Mouse (Mus musculus) heart, adult 2 months (tissue): ENCODE data around the gene Gm9747. TPM values are rescaled to one million over a fixed set of nuclear protein-coding genes. Genes with fewer than 3 reads are reported as not detected.

ENCODE experiments used
- DNase-seq, 2 experiments: peaks; one replicate each; pipeline ENCODE4 v3.0.0; 2021
- H3K27ac ChIP-seq: fragments of 200-600 bp; 2 replicates; pipeline ENCODE4 v1.8.1; 2022
- H3K27me3 ChIP-seq: fragments of 200-500 bp; 2 replicates; pipeline ENCODE4 v1.6.1; 2012; ENCODE audit warnings: mild to moderate bottlenecking, low read length, inconsistent platforms, mixed read lengths; ENCODE audit not compliant: control insufficient read depth, insufficient read depth
- H3K36me3 ChIP-seq: fragments of 200-500 bp; 2 replicates; pipeline ENCODE4 v1.6.1; 2012; ENCODE audit warnings: low read length, inconsistent platforms; ENCODE audit not compliant: control insufficient read depth, insufficient read depth
- H3K4me1 ChIP-seq: fragments of 200-500 bp; 2 replicates; pipeline ENCODE4 v1.6.1; 2011; ENCODE audit warnings: low read length; ENCODE audit not compliant: control insufficient read depth, insufficient read depth
- H3K4me3 ChIP-seq: fragments of 200-600 bp; 2 replicates; pipeline ENCODE4 v1.8.1; 2022
- H3K79me2 ChIP-seq: fragments of 200-500 bp; replicated peaks from 2 replicates; pipeline ENCODE4 v1.6.1; 2012; ENCODE audit warnings: mild to moderate bottlenecking, inconsistent platforms, low read length, moderate library complexity, mixed read lengths; ENCODE audit not compliant: control insufficient read depth, insufficient read depth
- H3K9ac ChIP-seq: fragments of 200-500 bp; 2 replicates; pipeline ENCODE4 v1.6.1; 2012; ENCODE audit warnings: low read depth, mild to moderate bottlenecking, control low read depth, inconsistent platforms, low read length, mixed read lengths
- CTCF ChIP-seq: fragments of 200-600 bp; IDR thresholded peaks from 2 replicates; pipeline ENCODE4 v1.8.1; 2022; ENCODE audit warnings: antibody characterized with exemption, mild to moderate bottlenecking, moderate library complexity
- EP300 ChIP-seq: fragments of 200-500 bp; IDR thresholded peaks from 2 replicates; pipeline ENCODE4 v1.6.1; 2011; ENCODE audit warnings: low read depth, low read length, control low read depth; ENCODE audit not compliant: insufficient read depth
- POLR2A ChIP-seq: fragments of 200-500 bp; IDR thresholded peaks from 2 replicates; pipeline ENCODE4 v1.6.1; 2011; ENCODE audit warnings: mild to moderate bottlenecking, low read depth, low read length, control low read depth; ENCODE audit not compliant: insufficient read depth
- WGBS: fragments of 180-500 bp; shearing (Covaris S2); methylation state at CpG from one replicate; pipeline ENCODE4 v1.1.7; 2018; 5-methylcytosine and 5-hydroxymethylcytosine counted together
- intact Hi-C: fragments of 180-260 bp; cut with DNase I; formaldehyde crosslinking; loops from one replicate; pipeline ENCODE4 v1.15.1; 2025
- polyA plus RNA-seq: library from polyadenylated mRNA; depleted of rRNA; stranded (reverse); fragments of >200 nt; gene quantifications from 2 replicates; pipeline ENCODE4 v1.2.3, GENCODE M21; 2012; rRNA removed
- total RNA-seq, 2 experiments: library from RNA; stranded (reverse); gene quantifications; 2 replicates each; pipeline ENCODE4 v1.2.3; 2021

The Gm9747 gene
- total and polyA plus RNA-seq, 3 experiments, result 0.04 TPM; not detected in 2

- H3K36me3 ChIP-seq, result peaks cover 29% of the 10 kb centered on the region
- no peak overlapping the region for H3K4me3 ChIP-seq
- H3K27ac ChIP-seq, result no peak overlapping the region
- H3K27me3 ChIP-seq, result no peaks in the 10 kb centered on the region
- intact Hi-C loops, result no loop called here
- no peak overlapping the region for H3K9ac ChIP-seq
- 0 out of 2 replicates have a peak, but pooled peaks cover 1% of the 10 kb centered on the region for H3K79me2 ChIP-seq
- no peak for DNase-seq
- peaks cover 6% of the 10 kb centered on the region for H3K4me1 ChIP-seq
- no peak for TF ChIP-seq POLR2A
- no peak for TF ChIP-seq EP300
- no peak for TF ChIP-seq CTCF
- 31% methylated on average over 1 of the region's 1 CpGs for WGBS
These were observed 41.4 kb downstream of the Gm9747 start for GRCm38 (mm10) chr1:82274361-82274760.

GRCm38 (mm10) chr1:82279768-82280167, 46.9 kb downstream of the Gm9747 start:
- H3K4me1 ChIP-seq, result peaks cover 11% of the 10 kb centered on the region
- TF ChIP-seq CTCF, result no peak
- no peak for TF ChIP-seq EP300
- no peak for TF ChIP-seq POLR2A
- intact Hi-C loops, result loop anchor here (5.0 to 10.0 kb wide), 2 partner anchors 37 to 265 kb away; no protein-coding TSS in a partner anchor
- no peak for DNase-seq
- H3K27ac ChIP-seq, result peak overlapping the region; percentile 30; the same call in 1 of the 2 replicates
- peaks cover 33% of the 10 kb centered on the region for H3K36me3 ChIP-seq
- 0 out of 2 replicates have a peak, but pooled peaks cover 1% of the 10 kb centered on the region for H3K79me2 ChIP-seq
- H3K4me3 ChIP-seq, result no peak overlapping the region
- 19% methylated on average over 1 of the region's 1 CpGs for WGBS
- no peaks in the 10 kb centered on the region for H3K27me3 ChIP-seq
- no peak overlapping the region for H3K9ac ChIP-seq

GRCm38 (mm10) chr1:82281823-82282222, 48.9 kb downstream of the Gm9747 start:
- WGBS, result 25% methylated on average over 6 of the region's 6 CpGs
- 0 out of 2 replicates have a peak, but pooled peaks cover 4% of the 10 kb centered on the region for H3K79me2 ChIP-seq
- peaks cover 11% of the 10 kb centered on the region for H3K4me1 ChIP-seq
- H3K27me3 ChIP-seq, result no peaks in the 10 kb centered on the region
- 0 out of 2 replicates have a peak, but pooled peaks have one; percentile 30 for TF ChIP-seq EP300
- TF ChIP-seq CTCF, result no peak
- H3K36me3 ChIP-seq, result peaks cover 28% of the 10 kb centered on the region
- intact Hi-C loops, result loop anchor here (2.0 to 10.0 kb wide), 3 partner anchors 40 to 267 kb away; no protein-coding TSS in a partner anchor
- no peak overlapping the region for H3K4me3 ChIP-seq
- DNase-seq, result no peak
- peak overlapping the region; percentile 82 for H3K27ac ChIP-seq
- H3K9ac ChIP-seq, result no peak overlapping the region

GRCm38 (mm10) chr1:82282992-82283611, 50.2 kb downstream of the Gm9747 start:
- Histone ChIP-seq H3K4me3 (peak overlapping the region; percentile 55), H3K79me2 (peaks cover 4% of the 10 kb centered on the region; the same call in 1 of the 2 replicates), H3K36me3 (peaks cover 22% of the 10 kb centered on the region), H3K27ac (peak overlapping the region; percentile 82), H3K9ac (peak overlapping the region; percentile 75), H3K4me1 (peaks cover 11% of the 10 kb centered on the region), H3K27me3 (no peaks in the 10 kb centered on the region)
- WGBS, result 1% methylated on average over 35 of the region's 35 CpGs
- intact Hi-C loops, result loop anchor here (2.0 to 10.0 kb wide), 3 partner anchors 41 to 268 kb away; no protein-coding TSS in a partner anchor
- DNase-seq, result peak; percentile 92 to 94
- TF ChIP-seq POLR2A, result peak; percentile 80
- no peak for TF ChIP-seq CTCF
- TF ChIP-seq EP300, result peak; percentile 42; the same call in 1 of the 2 replicates

GRCm38 (mm10) chr1:82283901-82284301, 51.0 kb downstream of the Gm9747 start:
- peaks cover 11% of the 10 kb centered on the region for H3K4me1 ChIP-seq
- WGBS, result 36% methylated on average over 1 of the region's 1 CpGs
- DNase-seq, result peak; percentile 32 to 35
- H3K4me3 ChIP-seq, result peak overlapping the region; percentile 55
- H3K27me3 ChIP-seq, result no peaks in the 10 kb centered on the region
- peaks cover 5% of the 10 kb centered on the region; the same call in 1 of the 2 replicates for H3K79me2 ChIP-seq
- no peak for TF ChIP-seq CTCF
- no peak for TF ChIP-seq EP300
- TF ChIP-seq POLR2A, result no peak
- H3K36me3 ChIP-seq, result peaks cover 19% of the 10 kb centered on the region
- intact Hi-C loops, result loop anchor here (2.0 to 10.0 kb wide), 3 partner anchors 42 to 269 kb away; no protein-coding TSS in a partner anchor
- peak overlapping the region; percentile 82 for H3K27ac ChIP-seq
- peak overlapping the region; percentile 66 for H3K9ac ChIP-seq

- peaks cover 8% of the 10 kb centered on the region; the same call in 1 of the 2 replicates for H3K79me2 ChIP-seq
- peaks cover 11% of the 10 kb centered on the region for H3K4me1 ChIP-seq
- peak overlapping the region; percentile 67 for H3K4me3 ChIP-seq
- peak overlapping the region; percentile 66 for H3K9ac ChIP-seq
- 39% methylated on average over 4 of the region's 4 CpGs for WGBS
- no peaks in the 10 kb centered on the region for H3K27me3 ChIP-seq
- DNase-seq, result no peak
- intact Hi-C loops, result loop anchor here (5.0 to 10.0 kb wide), 2 partner anchors 42 to 270 kb away; no protein-coding TSS in a partner anchor
- H3K27ac ChIP-seq, result peak overlapping the region; percentile 82
- H3K36me3 ChIP-seq, result peaks cover 17% of the 10 kb centered on the region
- TF ChIP-seq CTCF (no peak), POLR2A (no peak), EP300 (no peak)
These were observed 51.5 kb downstream of the Gm9747 start for GRCm38 (mm10) chr1:82284403-82284802.

Other genes with a start within 250 kb of the Gm9747 start
- 10 to 100 TPM; 39.9 to 50.0 TPM for gene Irs1, start 58.3 kb downstream of the Gm9747 start, total RNA-seq
- 10.5 and 15.4 TPM in 2 replicates for gene Irs1, start 58.3 kb downstream of the Gm9747 start, polyA plus RNA-seq
- gene Rhbdd1, start 83.3 kb downstream of the Gm9747 start, total RNA-seq, result 10 to 100 TPM; 11.2 to 11.3 TPM
- 10.7 and 14.0 TPM in 2 replicates for gene Rhbdd1, start 83.3 kb downstream of the Gm9747 start, polyA plus RNA-seq